Mouse (Mus musculus) heart, embryonic 13.5 days (tissue): ENCODE results near the gene Rab1a. TPM values are rescaled to one million over a fixed set of nuclear protein-coding genes. Genes with fewer than 3 reads are reported as not detected.

Source experiments
- ATAC-seq: fragments of 200-750 bp; cut with Nextera tagmentation; 2 replicates; pipeline ENCODE4 v1.8.0; 2017; ENCODE audit warnings: moderate TSS enrichment; ENCODE audit not compliant: insufficient number of reproducible peaks, low FRiP score, low TSS enrichment; ENCODE audit errors: extremely low read depth
- H3K27ac ChIP-seq: fragments of 300-500 bp; sonication (generic); replicated peaks from 2 replicates; pipeline ENCODE4 v1.5.1; 2015; ENCODE audit warnings: moderate library complexity, mild to moderate bottlenecking, inconsistent platforms
- H3K27me3 ChIP-seq: fragments of 300-500 bp; sonication (generic); replicated peaks from 2 replicates; pipeline ENCODE4 v1.6.1; 2015; ENCODE audit warnings: mild to moderate bottlenecking, inconsistent platforms
- H3K36me3 ChIP-seq: fragments of 300-500 bp; sonication (generic); 2 replicates; pipeline ENCODE4 v1.6.1; 2015; ENCODE audit warnings: mild to moderate bottlenecking, inconsistent platforms
- H3K4me1 ChIP-seq: fragments of 300-500 bp; sonication (generic); 2 replicates; pipeline ENCODE4 v1.6.1; 2015; ENCODE audit warnings: inconsistent platforms
- H3K4me2 ChIP-seq: fragments of 300-500 bp; sonication (generic); 2 replicates; pipeline ENCODE4 v1.6.1; 2015; ENCODE audit warnings: inconsistent platforms, mild to moderate bottlenecking, moderate library complexity
- H3K4me3 ChIP-seq: fragments of 300-500 bp; sonication (generic); 2 replicates; pipeline ENCODE4 v1.5.1; 2015; ENCODE audit warnings: moderate library complexity, mild to moderate bottlenecking, inconsistent platforms
- H3K9ac ChIP-seq: fragments of 300-500 bp; sonication (generic); 2 replicates; pipeline ENCODE4 v1.6.1; 2015; ENCODE audit warnings: inconsistent platforms, mild to moderate bottlenecking, moderate library complexity
- H3K9me3 ChIP-seq: fragments of 300-500 bp; sonication (generic); 2 replicates; pipeline ENCODE4 v1.6.1; 2016; ENCODE audit warnings: inconsistent platforms
- WGBS: fragments of 180-500 bp; shearing (Covaris S2); methylation state at CpG from one replicate; pipeline ENCODE4 v1.1.7; 2015; ENCODE audit warnings: mixed read lengths; 5-methylcytosine and 5-hydroxymethylcytosine counted together
- polyA plus RNA-seq: library from polyadenylated mRNA; unstranded; fragments of >200 nt; fragmentation: Nextera tagmentation; extraction: Ambion mirVana; gene quantifications from 2 replicates; pipeline ENCODE4 v1.2.1, GENCODE M21; 2015

The Rab1a gene
- polyA plus RNA-seq, 1 experiment from 2014 or later = 182 TPM

GRCm38 (mm10) chr11:20239279-20239861, 38.1 kb downstream of the Rab1a start:
- Histone ChIP-seq H3K4me3 (no peak overlapping the region), H3K27me3 (no peaks in the 10 kb centered on the region), H3K9ac (no peak overlapping the region), H3K27ac (peak overlapping the region; percentile 20), H3K4me1 (peaks cover 17% of the 10 kb centered on the region), H3K4me2 (no peak overlapping the region), H3K9me3 (no peaks in the 10 kb centered on the region), H3K36me3 (peaks cover 84% of the 10 kb centered on the region)
- 87% methylated on average over 9 of the region's 9 CpGs for WGBS
- no peak for ATAC-seq

GRCm38 (mm10) chr11:20240331-20240730, 39.1 kb downstream of the Rab1a start:
- no peak for ATAC-seq
- Histone ChIP-seq H3K27me3 (no peaks in the 10 kb centered on the region), H3K4me1 (peaks cover 27% of the 10 kb centered on the region), H3K36me3 (peaks cover 83% of the 10 kb centered on the region), H3K9ac (no peak overlapping the region), H3K9me3 (no peaks in the 10 kb centered on the region), H3K4me2 (no peak overlapping the region), H3K27ac (0 out of 2 replicates have a peak overlapping the region, but pooled peaks have one; percentile 20), H3K4me3 (no peak overlapping the region)
- WGBS = 68% methylated on average over 5 of the region's 5 CpGs

GRCm38 (mm10) chr11:20241311-20241710, 40.1 kb downstream of the Rab1a start:
- Histone ChIP-seq H3K4me1 (peaks cover 37% of the 10 kb centered on the region), H3K27ac (no peak overlapping the region), H3K4me3 (no peak overlapping the region), H3K36me3 (peaks cover 76% of the 10 kb centered on the region), H3K27me3 (no peaks in the 10 kb centered on the region), H3K9ac (no peak overlapping the region), H3K4me2 (no peak overlapping the region), H3K9me3 (no peaks in the 10 kb centered on the region)
- no peak for ATAC-seq
- 92% methylated on average over 7 of the region's 7 CpGs for WGBS

GRCm38 (mm10) chr11:20242366-20243056, 41.3 kb downstream of the Rab1a start:
- Histone ChIP-seq H3K4me2 (no peak overlapping the region), H3K4me1 (peaks cover 49% of the 10 kb centered on the region), H3K27me3 (no peaks in the 10 kb centered on the region), H3K9me3 (no peaks in the 10 kb centered on the region), H3K27ac (no peak overlapping the region), H3K9ac (no peak overlapping the region), H3K36me3 (peaks cover 70% of the 10 kb centered on the region), H3K4me3 (no peak overlapping the region)
- 80% methylated on average over 6 of the region's 6 CpGs for WGBS
- no peak for ATAC-seq

GRCm38 (mm10) chr11:20243214-20243913, 42.1 kb downstream of the Rab1a start:
- Histone ChIP-seq H3K36me3 (peaks cover 65% of the 10 kb centered on the region), H3K27me3 (no peaks in the 10 kb centered on the region), H3K4me2 (no peak overlapping the region), H3K4me1 (peaks cover 57% of the 10 kb centered on the region), H3K9me3 (no peaks in the 10 kb centered on the region), H3K27ac (no peak overlapping the region; the same call in 1 of the 2 replicates), H3K4me3 (no peak overlapping the region), H3K9ac (peak overlapping the region; percentile 44; the same call in 1 of the 2 replicates)
- ATAC-seq = no peak; the same call in 1 of the 2 replicates
- WGBS = 37% methylated on average over 9 of the region's 9 CpGs

- 70% methylated on average over 16 of the region's 16 CpGs for WGBS
- Histone ChIP-seq H3K9me3 (no peaks in the 10 kb centered on the region), H3K4me1 (peaks cover 59% of the 10 kb centered on the region), H3K27me3 (no peaks in the 10 kb centered on the region), H3K27ac (0 out of 2 replicates have a peak overlapping the region, but pooled peaks have one; percentile 29), H3K4me2 (no peak overlapping the region; the same call in 1 of the 2 replicates), H3K36me3 (peaks cover 53% of the 10 kb centered on the region), H3K4me3 (no peak overlapping the region), H3K9ac (peak overlapping the region; percentile 58; the same call in 1 of the 2 replicates)
- no peak for ATAC-seq
These were observed 43.4 kb downstream of the Rab1a start for GRCm38 (mm10) chr11:20244336-20245290.

- WGBS = 74% methylated on average over 6 of the region's 6 CpGs
- no peaks in the 10 kb centered on the region for H3K9me3 ChIP-seq
- no peak overlapping the region for H3K9ac ChIP-seq
- H3K36me3 ChIP-seq = peaks cover 46% of the 10 kb centered on the region
- H3K4me2 ChIP-seq = no peak overlapping the region
- H3K27ac ChIP-seq = no peak overlapping the region
- H3K4me1 ChIP-seq = peaks cover 62% of the 10 kb centered on the region
- H3K27me3 ChIP-seq = no peaks in the 10 kb centered on the region
- ATAC-seq = no peak
- H3K4me3 ChIP-seq = no peak overlapping the region
These were observed 44.1 kb downstream of the Rab1a start for GRCm38 (mm10) chr11:20245316-20245715.

- 35% methylated on average over 1 of the region's 1 CpGs for WGBS
- Histone ChIP-seq H3K9ac (no peak overlapping the region), H3K9me3 (no peaks in the 10 kb centered on the region), H3K27me3 (no peaks in the 10 kb centered on the region), H3K4me1 (peaks cover 65% of the 10 kb centered on the region), H3K27ac (no peak overlapping the region), H3K36me3 (peaks cover 33% of the 10 kb centered on the region), H3K4me2 (peak overlapping the region; percentile 82; the same call in 1 of the 2 replicates), H3K4me3 (no peak overlapping the region)
- no peak for ATAC-seq
These were observed 45.4 kb downstream of the Rab1a start for GRCm38 (mm10) chr11:20246616-20247015.

- ATAC-seq = no peak
- 0 out of 2 replicates have a peak overlapping the region, but pooled peaks have one; percentile 90 for H3K27ac ChIP-seq
These were observed 46.1 kb downstream of the Rab1a start for GRCm38 (mm10) chr11:20247146-20247855.

GRCm38 (mm10) chr11:20248277-20248676, 47.0 kb downstream of the Rab1a start:
- Histone ChIP-seq H3K27me3 (no peaks in the 10 kb centered on the region), H3K36me3 (peaks cover 21% of the 10 kb centered on the region), H3K4me2 (peak overlapping the region; percentile 82), H3K4me1 (peaks cover 59% of the 10 kb centered on the region), H3K9ac (peak overlapping the region; percentile 95), H3K9me3 (no peaks in the 10 kb centered on the region), H3K27ac (peak overlapping the region; percentile 90), H3K4me3 (peak overlapping the region; percentile 84)
- ATAC-seq = no peak
- WGBS = 19% methylated on average over 4 of the region's 4 CpGs

More at GRCm38 (mm10) chr11:20247146-20247855, 46.1 kb downstream of the Rab1a start:
- peak overlapping the region; percentile 82 for H3K4me2 ChIP-seq
- H3K9me3 ChIP-seq = no peaks in the 10 kb centered on the region
- peaks cover 27% of the 10 kb centered on the region for H3K36me3 ChIP-seq
- peak overlapping the region; percentile 84; the same call in 1 of the 2 replicates for H3K4me3 ChIP-seq
- peaks cover 65% of the 10 kb centered on the region for H3K4me1 ChIP-seq
- peak overlapping the region; percentile 95; the same call in 1 of the 2 replicates for H3K9ac ChIP-seq
- WGBS = 81% methylated on average over 8 of the region's 8 CpGs
- no peaks in the 10 kb centered on the region for H3K27me3 ChIP-seq
